Mouse (Mus musculus): ENCODE data around the gene Pafah1b3. TPM values are rescaled to one million over a fixed set of nuclear protein-coding genes. Genes with fewer than 3 reads are reported as not detected.

Pafah1b3 gene
- polyA plus RNA-seq, 1 experiment from 2014 or later, result 635 TPM

Other genes starting within 250 kb of the Pafah1b3 start
- 11.2 and 14.2 TPM in 2 replicates for gene Grik5, start 225.6 kb downstream of the Pafah1b3 start, polyA plus RNA-seq (2014; fragmentation: Nextera tagmentation; extraction: Ambion mirVana)
- gene Zfp574, start 225.4 kb downstream of the Pafah1b3 start, polyA plus RNA-seq (2014; fragmentation: Nextera tagmentation; extraction: Ambion mirVana), result 18.9 and 28.4 TPM in 2 replicates
- 15.5 and 21.1 TPM in 2 replicates for gene Pou2f2, start 118.3 kb downstream of the Pafah1b3 start, polyA plus RNA-seq (2014; fragmentation: Nextera tagmentation; extraction: Ambion mirVana)
- 10.8 and 12.5 TPM in 2 replicates for gene Dedd2, start 77.4 kb downstream of the Pafah1b3 start, polyA plus RNA-seq (2014; fragmentation: Nextera tagmentation; extraction: Ambion mirVana)
- gene Zfp526, start 76.6 kb downstream of the Pafah1b3 start, polyA plus RNA-seq (2014; fragmentation: Nextera tagmentation; extraction: Ambion mirVana), result 2.3 and 2.8 TPM in 2 replicates
- 20.2 and 20.5 TPM in 2 replicates for gene Gsk3a, start 60.1 kb downstream of the Pafah1b3 start, polyA plus RNA-seq (2014; fragmentation: Nextera tagmentation; extraction: Ambion mirVana)
- 7.7 and 8.2 TPM in 2 replicates for gene Erf, start 47.2 kb downstream of the Pafah1b3 start, polyA plus RNA-seq (2014; fragmentation: Nextera tagmentation; extraction: Ambion mirVana)
- 37.4 and 38.7 TPM in 2 replicates for gene Cic, start 30.3 kb downstream of the Pafah1b3 start, polyA plus RNA-seq (2014; fragmentation: Nextera tagmentation; extraction: Ambion mirVana)
- 1.8 and 2.2 TPM in 2 replicates for gene Prr19, start 3.4 kb upstream of the Pafah1b3 start, polyA plus RNA-seq (2014; fragmentation: Nextera tagmentation; extraction: Ambion mirVana)
- gene Tmem145, start 8.1 kb upstream of the Pafah1b3 start, polyA plus RNA-seq (2014; fragmentation: Nextera tagmentation; extraction: Ambion mirVana), result 14.5 and 25.5 TPM in 2 replicates
- 13.3 and 17.5 TPM in 2 replicates for gene Megf8, start 19.2 kb upstream of the Pafah1b3 start, polyA plus RNA-seq (2014; fragmentation: Nextera tagmentation; extraction: Ambion mirVana)
- gene Cnfn, start 71.7 kb upstream of the Pafah1b3 start, polyA plus RNA-seq (2014; fragmentation: Nextera tagmentation; extraction: Ambion mirVana), result not detected in 2 replicates
- gene Lipe, start 100.7 kb upstream of the Pafah1b3 start, polyA plus RNA-seq (2014; fragmentation: Nextera tagmentation; extraction: Ambion mirVana), result 5.3 and 8.3 TPM in 2 replicates
- gene Cxcl17, start 114.9 kb upstream of the Pafah1b3 start, polyA plus RNA-seq (2014; fragmentation: Nextera tagmentation; extraction: Ambion mirVana), result not detected in 2 replicates
- gene Ceacam1, start 179.6 kb upstream of the Pafah1b3 start, polyA plus RNA-seq (2014; fragmentation: Nextera tagmentation; extraction: Ambion mirVana), result 0.95 and 0.99 TPM in 2 replicates
- gene Ceacam2, start 241.9 kb upstream of the Pafah1b3 start, polyA plus RNA-seq (2014; fragmentation: Nextera tagmentation; extraction: Ambion mirVana), result not detected in 2 replicates